In genomic region chr2:119350555-119351486, GRCm38 (mm10) we compare ENCODE assay signal across 8 mouse cellular contexts. TPM values are rescaled to one million over a fixed set of nuclear protein-coding genes. Genes with fewer than 3 reads are reported as not detected.
DNase-seq lines count a peak whose midpoint lies in the region; ATAC-seq lines count a peak whose summit lies in the region.

TSS of gene Chac1 (plus strand) at chr2:119351229.

- no peak within 1 kb of the TSS for H3K27ac ChIP-seq in hindbrain, embryonic 12.5 days

- peak within 1 kb of the TSS; percentile 70 for H3K9ac ChIP-seq in hindbrain, embryonic 12.5 days

- H3K9me3 ChIP-seq in hindbrain, embryonic 12.5 days (replicated peaks), result no peaks in the 10 kb centered on the region

- H3K27me3 ChIP-seq in hindbrain, embryonic 12.5 days, result peaks cover 29% of the 10 kb centered on the region

- H3K36me3 ChIP-seq in hindbrain, embryonic 12.5 days, result no peaks in the 10 kb centered on the region

- peak; percentile 95 for DNase-seq in R1 (ENCODE audit: low read depth, low spot score)
- DNase-seq in cerebellum, postnatal 10 days, result peak; percentile 96 to 98
- DNase-seq in frontal cortex, adult 2 months (ENCODE audit: extremely low spot score in 1 of 2, low spot score in 1 of 2), result peak; percentile 93 to 98
- DNase-seq in layer of hippocampus, postnatal 25 days (ENCODE audit: extremely low spot score in 1 of 2, low spot score in 1 of 2), result peak; percentile 83 to 84
- DNase-seq in lung, postnatal 14 days, result peak; percentile 85
- peak; percentile 90 for DNase-seq in retina, postnatal 1 day
- peak; percentile 73 for DNase-seq in thymus, postnatal 4 days

- WGBS in hindbrain, embryonic 12.5 days, result 5% methylated on average over 58 of the region's 58 CpGs

- peaks cover 10% of the 10 kb centered on the region for H3K4me1 ChIP-seq in hindbrain, embryonic 12.5 days

- H3K4me3 ChIP-seq in hindbrain, embryonic 12.5 days, result peak within 1 kb of the TSS; percentile 53

- peak; percentile 97 for ATAC-seq in hindbrain, embryonic 12.5 days (ENCODE audit: low FRiP score)

- H3K4me2 ChIP-seq in hindbrain, embryonic 12.5 days (replicated peaks), result peak within 1 kb of the TSS; percentile 92

RNA-seq across cellular contexts. Expression of gene Chac1, which starts in this region (rescaled TPM):
- 7.1 and 7.6 TPM in 2 replicates for polyA plus RNA-seq in frontal cortex, adult 2 months (2012; rRNA removed)
- 1.9 and 2.4 TPM in 2 replicates for polyA plus RNA-seq in hindbrain, embryonic 12.5 days (2016; fragmentation: Nextera tagmentation; extraction: Ambion mirVana)
- 1 to 10 TPM; 6.4 to 7.1 TPM for total RNA-seq in layer of hippocampus, postnatal 25 days (2021)
